Mouse (Mus musculus): ENCODE data around the gene Tfeb.

Gene Tfeb

GRCm38 (mm10) chr17:47736856-47737255 is at the start of gene Tfeb:
Gene Tfeb (plus strand): TSS chr17:47737030.
- DNase-seq: peak; percentile 95

DNA sequence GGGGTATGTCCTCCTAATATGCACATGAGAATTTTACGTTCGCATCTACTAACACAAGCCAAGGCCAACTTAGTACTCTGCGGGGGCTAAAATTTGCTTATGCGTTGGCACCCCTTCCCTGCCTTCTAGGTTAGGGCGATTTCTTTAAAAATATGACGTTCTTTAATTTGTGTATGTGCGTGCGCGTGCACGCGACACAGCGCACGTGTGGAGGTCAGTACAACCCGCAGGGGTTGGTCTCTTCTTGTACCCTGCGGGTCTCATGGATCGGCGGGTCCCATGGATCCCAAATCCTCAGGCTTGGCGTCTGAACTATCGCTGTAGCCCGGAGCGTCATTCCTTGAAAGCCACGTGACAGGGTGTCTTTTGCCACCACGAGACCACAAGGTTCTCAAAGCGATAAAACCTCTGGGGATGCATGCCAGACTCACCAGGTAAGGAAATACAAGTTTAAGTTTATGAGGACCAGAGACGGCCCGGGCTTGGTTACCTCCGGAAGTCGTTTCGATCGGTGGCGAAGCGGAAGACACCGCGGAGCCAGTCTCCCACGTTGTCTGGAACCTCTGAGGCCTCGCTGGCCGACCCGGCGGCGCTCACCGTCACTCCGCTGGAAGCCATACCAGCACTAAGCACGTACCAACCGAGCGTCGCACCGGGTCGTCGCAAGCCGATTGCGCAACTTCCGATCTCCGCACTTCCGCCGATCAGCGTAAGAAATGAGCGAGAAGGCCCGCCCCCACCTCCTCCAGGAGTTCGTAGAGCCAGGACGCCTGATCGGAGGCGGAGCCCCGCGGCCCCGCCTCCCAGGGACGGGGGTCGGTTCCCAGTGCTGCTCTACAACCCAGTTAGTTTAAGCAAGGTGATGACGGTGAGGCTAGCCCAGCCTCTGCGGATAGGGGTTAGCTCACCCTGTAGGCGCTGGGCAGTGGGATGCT is 49.2 kb upstream of the Tfeb start:
- DNase-seq: peak; percentile 95

GRCm38 (mm10) chr17:47688344-47688607 is 48.6 kb upstream of the Tfeb start, which contains the start of gene Tomm6:
Gene Tomm6 (minus strand): TSS chr17:47688386.
- DNase-seq: no peak

DNA sequence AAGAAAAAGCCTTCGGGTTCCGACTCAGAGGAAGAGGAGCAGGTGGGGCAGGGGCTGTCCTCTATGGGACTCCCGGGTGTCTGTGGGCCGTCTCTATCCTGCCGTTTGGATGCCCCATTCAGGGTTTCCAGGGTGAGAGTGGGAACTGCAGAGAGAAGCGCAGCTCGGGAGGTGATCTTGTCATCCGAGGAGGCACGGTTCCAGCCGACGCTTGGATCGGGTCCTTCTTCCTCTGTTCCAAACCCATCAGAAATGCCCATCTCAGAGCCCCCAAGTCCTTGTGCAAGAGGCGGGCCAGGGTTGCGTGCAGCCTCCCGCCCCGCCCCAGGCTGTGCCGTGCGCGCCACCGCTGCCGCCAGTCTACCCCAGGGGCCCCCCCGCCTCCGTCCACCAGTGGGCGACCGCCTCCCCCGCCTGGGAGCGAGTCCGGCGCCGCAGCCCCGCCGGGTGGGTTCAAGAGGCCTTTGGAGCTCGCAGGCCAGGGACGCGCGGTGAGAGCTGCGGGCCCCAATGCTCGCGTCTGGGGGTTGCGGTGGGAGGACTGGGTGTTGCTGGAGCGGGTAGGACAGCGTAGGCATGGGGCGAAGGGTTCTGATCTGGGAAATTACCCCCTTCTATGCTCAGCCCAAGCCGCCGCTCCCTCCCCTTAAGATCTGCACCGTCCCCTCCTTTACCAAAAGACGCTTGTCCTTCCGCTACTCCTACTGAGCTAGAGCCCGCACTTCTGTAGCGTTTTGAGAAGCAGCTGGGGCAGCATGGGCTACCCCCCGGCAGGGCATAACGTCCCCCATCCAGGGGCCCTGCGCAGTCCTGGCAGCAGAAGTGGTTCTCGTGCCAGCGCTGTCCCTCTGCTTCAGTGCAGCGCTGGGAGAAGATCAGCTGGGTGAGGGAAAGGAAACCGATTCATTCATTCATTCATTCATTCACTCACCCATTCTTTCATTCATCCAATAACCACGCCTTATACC is 47.9 kb upstream of the Tfeb start, which contains the start of gene Frs3:
Gene Frs3, plus strand, starts transcription at position 423 of the 968 bp plus-strand sequence.
- DNase-seq: peak; percentile 46

GRCm38 (mm10) chr17:47689894-47690293 is 46.9 kb upstream of the Tfeb start:
- DNase-seq: no peak

- no peak for DNase-seq
Measured at GRCm38 (mm10) chr17:47691650-47692049, 45.2 kb upstream of the Tfeb start.

DNA sequence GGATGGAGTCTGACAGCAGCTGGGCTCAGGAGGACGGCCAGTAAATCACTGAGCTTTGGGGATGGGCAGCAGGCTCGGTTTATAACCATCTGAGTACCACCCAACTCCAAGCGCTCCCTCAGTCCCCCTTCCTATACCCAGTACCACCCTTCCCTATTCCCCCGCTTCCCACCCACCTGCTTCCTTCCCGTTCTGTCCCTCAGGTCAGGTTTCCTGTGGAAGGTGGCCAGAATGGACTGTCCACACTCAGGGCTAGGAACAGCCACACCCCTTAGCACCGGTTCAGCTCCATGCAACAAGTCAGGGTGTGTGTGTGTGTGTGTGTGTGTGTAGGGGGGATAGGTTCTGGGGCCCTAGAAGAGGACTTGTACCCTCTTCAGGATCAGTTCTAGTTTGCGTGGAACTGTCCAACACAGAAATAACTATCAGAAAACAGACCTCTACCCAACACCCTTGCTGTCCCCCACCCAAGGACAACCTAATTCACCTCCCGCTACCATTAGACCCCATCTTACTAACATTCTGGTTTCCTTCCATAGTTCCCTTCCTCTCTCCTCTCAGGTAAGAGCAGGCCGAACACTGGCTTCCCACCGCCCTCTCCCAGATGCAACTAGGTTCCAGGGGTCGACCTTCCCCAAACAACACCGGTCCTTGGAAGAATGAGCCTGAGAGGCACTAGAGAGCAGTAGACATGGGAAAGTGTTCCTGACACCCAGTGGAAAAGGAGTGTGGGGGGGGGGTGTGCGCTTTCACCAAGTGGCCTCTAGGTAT is 43.0 kb upstream of the Tfeb start:
- peak; percentile 44 for DNase-seq

GRCm38 (mm10) chr17:47694442-47694502 is 42.6 kb upstream of the Tfeb start, which contains the start of gene Gm21981:
Gene Gm21981 (minus strand): TSS chr17:47694455.
- DNase-seq: no peak

GRCm38 (mm10) chr17:47694503-47695336 is 42.1 kb upstream of the Tfeb start, which contains the start of gene Prickle4:
Gene Prickle4 (minus strand): TSS chr17:47694736.
- DNase-seq: peak; percentile 97

DNA sequence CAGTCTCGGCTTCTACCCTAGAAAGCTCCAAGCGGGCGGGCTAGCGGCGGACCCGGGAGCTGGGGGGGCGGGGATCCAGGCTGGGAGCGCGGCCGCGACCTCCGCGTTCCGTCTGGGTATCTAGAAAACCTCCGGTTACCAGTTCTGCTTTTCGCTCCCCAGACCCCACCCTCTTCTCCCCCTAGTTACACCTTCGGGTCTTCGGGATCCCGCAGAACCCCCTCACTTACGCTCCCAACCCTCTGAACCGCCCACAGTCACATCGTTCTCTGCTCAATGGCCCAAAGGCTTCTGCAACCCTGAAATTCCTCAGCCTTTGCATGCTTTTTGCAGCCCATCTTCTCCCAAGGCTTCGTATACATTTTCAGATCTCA is 41.5 kb upstream of the Tfeb start:
- no peak for DNase-seq

- peak; percentile 88 for DNase-seq
Measured at GRCm38 (mm10) chr17:47698156-47698555, 38.7 kb upstream of the Tfeb start.

GRCm38 (mm10) chr17:47699055-47699454 is 37.8 kb upstream of the Tfeb start:
- DNase-seq: peak; percentile 37

DNA sequence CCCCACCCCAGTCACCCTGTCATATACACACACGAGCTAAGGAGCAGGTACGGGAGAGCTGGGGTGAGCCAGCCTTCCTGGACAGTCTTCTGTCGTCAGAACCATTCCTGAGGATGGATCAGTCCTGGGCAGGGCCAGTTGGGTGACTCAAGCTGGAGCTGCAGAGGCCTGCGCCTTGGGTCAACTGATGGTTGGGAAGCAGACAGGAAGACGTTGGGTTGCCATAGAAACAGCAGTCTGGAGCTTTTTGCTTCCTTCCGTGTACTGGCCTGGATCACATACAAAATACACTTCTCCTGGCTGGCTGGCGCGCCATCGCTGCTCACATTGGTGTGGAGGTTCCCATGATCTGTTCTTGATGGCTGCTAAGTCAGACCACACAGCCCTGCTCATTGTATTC is 35.0 kb upstream of the Tfeb start:
- no peak for DNase-seq

DNA sequence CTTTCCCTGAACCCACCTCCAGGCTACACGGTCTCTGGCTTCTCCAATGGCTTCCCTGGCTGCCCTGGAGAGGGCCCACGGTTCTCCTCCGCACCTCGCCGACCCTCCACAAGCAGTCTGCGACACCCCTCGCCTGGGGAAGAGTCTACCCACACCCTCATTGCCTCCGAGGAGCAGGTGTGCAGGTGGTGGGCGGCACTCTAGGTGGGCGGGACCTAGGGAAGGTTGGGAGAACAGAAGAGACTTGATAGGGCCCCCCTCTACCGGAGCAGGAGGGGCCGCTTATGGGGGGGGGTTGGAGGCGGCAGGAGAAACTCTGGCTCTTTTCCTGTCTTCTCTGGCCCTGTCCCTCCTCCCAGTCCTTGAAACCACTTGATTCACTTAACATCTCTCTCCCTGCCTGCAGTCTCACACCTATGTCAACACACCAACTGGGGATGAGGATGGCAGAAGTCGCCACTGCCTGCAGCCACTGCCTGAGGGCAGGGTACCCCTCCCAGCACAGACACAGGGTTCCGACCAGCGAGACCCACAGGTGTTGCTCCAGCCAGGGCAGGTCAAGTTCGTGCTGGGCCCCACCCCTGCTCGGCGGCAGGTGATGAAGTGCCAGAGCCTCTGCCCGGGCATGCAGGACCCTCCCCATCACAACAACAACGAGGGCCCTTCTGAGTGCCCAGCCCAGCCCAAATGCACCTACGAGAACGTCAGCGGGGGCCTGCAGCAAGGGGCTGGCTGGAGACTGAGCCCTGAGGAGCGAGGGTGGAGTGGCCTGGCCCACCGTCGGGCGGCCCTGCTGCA is 34.1 kb upstream of the Tfeb start:
- no peak for DNase-seq

- DNase-seq: no peak
Measured at GRCm38 (mm10) chr17:47703556-47703955, 33.3 kb upstream of the Tfeb start.

DNA sequence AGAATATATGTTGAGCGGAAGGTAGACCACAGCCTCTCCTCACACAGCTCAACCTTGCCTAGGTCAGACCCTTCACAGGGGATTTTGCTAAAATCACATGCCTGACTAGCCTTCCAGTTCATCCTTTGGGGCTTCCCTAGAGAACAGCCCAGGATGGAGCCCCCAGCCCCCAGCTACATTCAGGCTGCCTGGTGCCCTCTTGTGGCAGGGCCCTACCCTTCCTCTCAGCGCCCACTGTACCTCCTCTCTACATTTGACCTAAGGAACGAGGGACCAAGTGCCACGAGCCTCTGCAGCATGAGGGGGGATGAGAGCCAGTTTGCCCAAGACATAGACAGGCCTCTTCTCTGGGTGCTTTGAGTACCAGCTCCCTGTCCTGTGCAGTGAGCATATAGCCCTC is 32.1 kb upstream of the Tfeb start:
- no peak for DNase-seq

GRCm38 (mm10) chr17:47706196-47706595 is 30.6 kb upstream of the Tfeb start:
- no peak for DNase-seq

- DNase-seq: peak; percentile 38
Measured at GRCm38 (mm10) chr17:47707961-47708360, 28.9 kb upstream of the Tfeb start.

DNA sequence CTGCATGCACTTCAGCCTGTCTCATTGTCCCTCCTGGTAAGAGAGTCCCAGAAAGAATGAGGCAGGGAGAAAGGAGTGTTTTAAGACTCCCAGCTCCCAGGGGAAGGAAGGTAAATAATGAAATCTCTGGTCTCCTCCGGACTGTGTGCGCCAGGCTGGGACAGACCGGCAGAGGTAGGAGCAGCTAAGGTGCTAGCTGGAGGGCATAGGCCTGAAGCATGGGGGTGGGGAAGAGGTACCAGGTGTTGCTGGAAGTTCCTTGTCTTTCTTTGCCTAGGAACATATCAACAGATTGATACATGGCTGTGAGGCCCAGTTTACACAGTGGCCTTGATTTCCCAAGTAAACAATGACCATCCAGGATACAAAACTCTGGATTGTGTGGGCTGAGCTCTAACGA is 27.9 kb upstream of the Tfeb start:
- no peak for DNase-seq

DNA sequence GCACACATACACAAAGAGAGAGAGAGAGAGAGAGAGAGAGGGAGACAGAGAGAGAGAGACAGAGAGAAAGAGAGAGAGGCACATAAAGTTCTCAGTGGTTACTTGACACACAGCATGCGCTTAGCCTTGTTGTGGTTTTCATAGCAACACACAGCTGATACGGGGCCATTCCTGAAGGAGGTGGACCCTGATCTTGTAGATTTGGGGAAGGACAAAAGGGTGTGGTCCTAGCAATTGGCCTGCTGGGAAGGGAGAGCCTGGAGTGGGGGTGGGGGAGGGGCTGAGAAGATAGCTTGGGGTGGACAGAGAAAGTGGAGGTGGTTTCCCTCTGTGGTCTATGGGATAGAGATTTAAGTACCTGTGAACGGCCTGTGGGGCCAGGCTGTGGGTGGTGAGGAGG is 26.8 kb upstream of the Tfeb start:
- no peak for DNase-seq

DNA sequence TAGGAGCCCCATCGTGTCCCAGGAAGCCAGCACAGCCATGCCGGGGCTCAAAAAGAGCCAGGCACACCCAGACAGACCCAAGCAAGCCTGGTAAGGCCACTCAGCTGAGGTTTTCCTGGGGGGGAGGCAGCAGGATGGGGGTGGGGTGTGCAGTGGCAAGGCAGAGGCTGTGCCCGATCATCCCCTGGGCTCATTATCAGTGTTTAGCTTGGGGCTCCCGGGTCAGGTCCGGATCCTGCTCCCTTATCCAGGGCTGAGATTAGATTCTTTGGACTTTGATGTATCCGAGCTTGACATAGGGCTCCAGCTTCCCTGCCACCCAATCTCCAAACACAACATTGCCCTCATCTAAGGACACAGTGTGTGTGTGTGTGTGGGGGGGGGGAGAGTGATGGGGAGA is 24.9 kb upstream of the Tfeb start:
- no peak for DNase-seq
